Mouse (Mus musculus) kidney, adult 8-10 months (tissue): ENCODE data around the gene Klhl36.
A peak's percentile ranks its signal among the peaks of the same experiment; 100 is the strongest.

Experiments used
- DNase-seq, 2 experiments: peaks; one replicate each; pipeline ENCODE4 v3.0.0; 2022

Gene Klhl36

GRCm38 (mm10) chr8:119861706-119862389 lies at the start of gene Klhl36:
TSS of gene Klhl36 (plus strand) at chr8:119862266.
- DNase-seq: peak; percentile 98 to 99

- peak in 1 of 2 experiments; percentile 42 for DNase-seq
These were observed 49.2 kb upstream of the Klhl36 start for GRCm38 (mm10) chr8:119812650-119813431.

DNA sequence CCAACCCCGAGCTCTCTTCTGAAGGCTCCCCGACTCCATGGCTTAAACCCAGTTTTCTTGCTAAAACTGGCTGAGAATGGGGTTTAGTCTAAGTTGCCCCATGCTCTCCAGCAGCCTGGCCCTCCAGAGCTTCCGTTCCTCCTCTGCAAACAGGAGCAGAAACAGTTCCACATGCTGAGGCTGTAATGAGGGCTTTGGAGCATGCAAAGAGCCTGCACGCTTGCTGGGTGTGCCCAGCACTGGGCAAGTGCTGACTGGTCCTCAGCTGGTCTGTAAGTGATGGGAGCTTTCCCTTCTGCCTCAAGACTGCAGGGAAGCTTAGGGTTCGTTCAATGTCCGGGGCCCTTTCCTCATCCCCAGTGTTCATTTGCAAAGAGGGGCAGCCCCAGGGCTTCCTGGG lies 45.8 kb upstream of the Klhl36 start:
- no peak for DNase-seq

DNA sequence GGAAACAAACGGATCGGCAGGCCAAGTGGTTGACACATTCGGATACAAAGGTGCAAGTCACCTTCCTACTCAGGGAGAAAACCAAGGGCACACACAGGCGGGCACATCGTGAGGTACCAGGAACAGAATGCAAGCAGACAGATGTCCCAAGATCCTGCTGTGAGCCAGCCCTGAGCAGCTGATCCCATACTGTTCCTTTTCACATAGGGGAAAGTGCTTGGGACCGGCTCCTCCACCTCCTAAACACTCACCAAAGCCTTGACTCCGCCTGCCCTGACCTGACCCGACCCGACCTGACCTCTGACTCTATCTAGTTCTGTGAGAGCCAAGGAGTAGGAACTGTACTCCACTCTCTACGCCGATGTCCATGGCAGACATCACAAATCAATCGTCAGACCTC lies 44.6 kb upstream of the Klhl36 start:
- no peak for DNase-seq

DNA sequence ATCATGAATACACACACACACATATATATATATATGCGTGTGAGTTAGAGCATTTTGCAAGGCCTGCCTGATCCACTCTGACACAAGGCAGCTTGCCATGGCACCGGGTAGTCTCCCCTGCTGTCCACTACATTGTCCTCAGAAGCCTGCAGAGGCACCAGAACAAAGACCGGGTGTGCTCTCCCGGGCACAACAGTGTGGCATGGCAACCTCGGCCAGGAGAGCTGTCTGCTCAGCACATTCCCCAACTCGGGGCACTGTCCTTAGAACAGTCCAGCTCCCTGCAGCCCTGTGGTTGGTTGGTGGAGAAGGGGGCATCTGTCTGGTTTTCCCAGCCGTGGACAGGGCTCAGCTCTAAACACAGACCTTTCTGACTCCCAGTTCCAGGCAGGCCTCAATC lies 42.8 kb upstream of the Klhl36 start:
- peak; percentile 68 to 79 for DNase-seq

DNA sequence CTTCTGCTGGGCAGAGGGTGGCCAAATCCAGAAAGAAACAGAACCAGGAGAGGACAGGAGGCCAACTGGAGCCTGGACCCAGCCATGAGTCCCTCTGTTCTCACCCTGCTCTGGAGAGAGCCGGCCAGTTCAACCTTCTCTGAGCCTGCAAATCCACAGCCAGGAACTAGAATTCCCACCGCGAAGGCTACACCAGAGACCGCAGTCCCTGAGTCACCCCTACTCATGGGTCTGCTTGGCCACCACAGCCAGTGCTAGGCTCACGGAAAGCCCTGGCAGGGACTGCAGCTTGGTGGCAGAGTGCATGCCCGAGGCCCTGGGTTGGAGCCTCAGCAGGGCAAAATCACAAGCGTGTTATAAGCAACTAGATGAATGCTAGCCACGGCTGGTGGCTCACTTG lies 42.1 kb upstream of the Klhl36 start:
- no peak for DNase-seq

- peak; percentile 56 to 61 for DNase-seq
These were observed 40.4 kb upstream of the Klhl36 start for GRCm38 (mm10) chr8:119821691-119822090.

GRCm38 (mm10) chr8:119823278-119823677 lies 38.8 kb upstream of the Klhl36 start:
- DNase-seq: no peak

DNA sequence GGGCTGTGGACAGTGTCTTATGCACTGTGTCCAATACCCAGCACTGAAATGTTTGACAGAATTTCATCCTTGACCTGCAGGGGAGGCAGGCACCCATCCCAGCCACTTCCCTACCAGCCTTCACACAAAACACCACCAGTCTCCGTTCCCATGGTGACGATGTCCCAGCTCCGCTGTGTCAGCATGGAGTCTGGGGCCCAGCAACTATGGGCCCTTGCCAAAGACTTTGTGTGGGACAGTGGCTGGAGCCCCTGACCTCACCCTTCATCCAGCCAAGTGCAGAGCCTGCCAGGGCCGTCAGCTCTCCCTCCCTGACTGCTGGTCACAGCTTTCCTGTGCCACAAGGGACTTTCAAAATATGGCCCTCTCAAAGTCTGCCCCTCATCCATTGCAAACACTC lies 38.0 kb upstream of the Klhl36 start:
- DNase-seq: peak; percentile 53 to 61

DNA sequence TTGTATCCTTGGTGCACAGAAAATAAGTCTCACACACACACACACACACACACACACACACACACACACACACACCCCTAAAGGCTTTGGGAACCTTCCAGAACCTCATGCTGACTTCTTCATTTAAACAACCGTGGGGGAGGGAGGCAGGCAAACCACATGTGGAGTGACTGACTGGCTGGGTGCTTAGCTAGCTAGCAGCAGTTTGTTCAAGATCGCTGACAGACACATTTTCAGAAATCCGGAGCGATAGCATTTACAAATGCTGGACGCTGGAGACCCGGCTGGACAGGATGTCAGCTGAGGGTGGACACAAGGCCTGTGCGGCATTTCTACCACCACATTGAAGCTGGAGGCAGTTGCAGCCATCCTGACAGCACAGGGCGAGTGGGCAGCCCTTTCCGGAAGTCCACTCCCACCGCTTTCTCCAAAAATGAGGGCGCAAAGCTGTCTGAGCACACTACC lies 37.2 kb upstream of the Klhl36 start:
- DNase-seq: peak; percentile 58 to 60

DNA sequence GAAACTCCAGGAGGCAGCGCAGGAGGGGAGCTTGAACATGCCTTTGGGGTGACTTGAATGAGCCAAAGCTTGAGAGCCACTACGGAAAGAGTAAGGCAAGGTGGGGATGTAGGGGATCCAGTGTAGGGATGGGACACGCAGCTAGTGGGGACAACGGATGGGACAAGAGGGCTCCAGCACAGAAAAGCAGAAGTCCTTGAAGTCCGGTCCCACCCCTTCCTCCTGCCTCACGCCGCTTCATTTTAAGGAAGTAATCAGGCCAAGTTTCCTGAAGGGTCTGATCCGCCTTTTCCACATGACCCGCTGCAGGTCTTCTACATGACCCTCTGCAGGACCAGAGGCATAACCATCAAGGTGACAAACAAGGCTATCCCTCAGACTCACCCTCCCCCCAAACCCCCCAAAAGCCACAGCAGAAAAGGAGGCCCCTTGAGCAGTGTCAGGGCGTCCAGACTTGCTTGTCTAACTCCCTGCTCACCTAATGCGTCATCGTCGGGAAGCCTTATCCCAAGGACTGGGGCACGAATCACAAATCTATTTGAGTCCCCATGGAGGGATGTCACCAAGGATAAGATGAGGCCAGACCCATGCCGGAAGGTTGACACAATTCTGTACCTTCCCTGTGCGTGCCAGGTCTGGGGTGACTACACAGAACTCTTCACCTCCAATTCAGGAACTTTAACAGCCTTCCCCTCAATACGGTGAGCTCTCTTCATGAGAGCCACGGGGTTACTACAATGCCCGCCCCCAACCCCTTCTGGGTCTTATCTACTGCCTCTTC lies 35.9 kb upstream of the Klhl36 start:
- DNase-seq: no peak

- no peak for DNase-seq
These were observed 35.1 kb upstream of the Klhl36 start for GRCm38 (mm10) chr8:119826982-119827381.

- DNase-seq: no peak
These were observed 34.3 kb upstream of the Klhl36 start for GRCm38 (mm10) chr8:119827721-119828153.

GRCm38 (mm10) chr8:119829015-119829414 lies 33.1 kb upstream of the Klhl36 start:
- DNase-seq: no peak

DNA sequence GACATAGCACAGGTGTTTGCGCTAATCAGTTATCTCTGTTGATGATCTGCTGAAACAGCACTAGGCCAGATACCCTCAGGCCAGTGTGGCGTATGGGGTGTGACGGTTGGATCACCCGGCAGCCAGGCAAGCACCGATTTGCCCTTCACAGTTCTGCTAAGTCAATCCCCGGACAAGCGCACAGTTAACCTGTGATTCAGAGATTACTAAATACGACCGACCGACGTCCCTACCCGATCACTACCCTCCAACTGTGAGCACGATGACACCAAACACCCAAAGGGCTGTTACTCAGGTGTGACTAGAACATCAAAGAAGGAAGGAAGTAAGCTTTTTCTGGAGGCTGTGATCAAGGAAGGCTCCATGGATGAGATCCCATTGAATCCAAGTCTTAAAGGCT lies 32.6 kb upstream of the Klhl36 start:
- DNase-seq: no peak

DNA sequence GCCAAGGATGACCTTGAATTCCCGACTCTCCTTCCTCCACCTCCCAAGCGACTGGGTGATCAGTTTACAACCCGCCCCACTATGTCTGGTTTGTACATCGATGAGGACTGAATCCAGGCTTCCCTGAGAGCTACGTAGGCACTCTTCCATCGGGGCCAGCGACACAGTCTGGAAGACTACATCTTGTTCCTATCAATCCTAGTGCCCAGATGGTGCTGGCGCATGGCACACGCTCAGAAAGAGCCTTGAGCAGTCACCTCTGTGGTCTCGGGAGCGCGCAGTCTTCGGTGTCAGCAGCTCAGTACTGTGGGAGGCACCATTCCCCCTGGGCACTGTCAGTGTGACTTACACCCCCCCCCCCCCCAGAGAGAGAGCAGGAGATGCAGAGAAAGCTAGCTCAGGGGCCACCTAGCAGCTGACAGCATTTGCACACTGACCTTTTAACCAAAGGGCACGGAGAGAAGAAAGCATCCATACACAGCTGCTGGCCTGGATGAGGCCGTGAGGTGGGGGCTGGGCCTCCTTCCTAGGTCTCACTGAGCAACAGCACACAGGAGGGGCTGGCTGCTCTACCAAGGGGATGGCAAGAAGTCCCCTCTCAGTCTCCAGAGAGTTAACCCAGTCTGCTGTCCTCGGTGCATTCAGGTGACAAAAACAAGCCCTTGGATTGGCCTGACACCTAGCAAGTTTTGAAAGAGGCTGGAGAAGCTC lies 32.0 kb upstream of the Klhl36 start:
- DNase-seq: no peak

GRCm38 (mm10) chr8:119830589-119830988 lies 31.5 kb upstream of the Klhl36 start:
- DNase-seq: no peak

- peak; percentile 82 to 86 for DNase-seq
These were observed 30.6 kb upstream of the Klhl36 start for GRCm38 (mm10) chr8:119831336-119831995.

- no peak for DNase-seq
These were observed 29.9 kb upstream of the Klhl36 start for GRCm38 (mm10) chr8:119832101-119832617.

GRCm38 (mm10) chr8:119832931-119833330 lies 29.1 kb upstream of the Klhl36 start:
- DNase-seq: peak in 1 of 2 experiments; percentile 18

GRCm38 (mm10) chr8:119834676-119835075 lies 27.4 kb upstream of the Klhl36 start:
- peak; percentile 64 to 79 for DNase-seq

DNA sequence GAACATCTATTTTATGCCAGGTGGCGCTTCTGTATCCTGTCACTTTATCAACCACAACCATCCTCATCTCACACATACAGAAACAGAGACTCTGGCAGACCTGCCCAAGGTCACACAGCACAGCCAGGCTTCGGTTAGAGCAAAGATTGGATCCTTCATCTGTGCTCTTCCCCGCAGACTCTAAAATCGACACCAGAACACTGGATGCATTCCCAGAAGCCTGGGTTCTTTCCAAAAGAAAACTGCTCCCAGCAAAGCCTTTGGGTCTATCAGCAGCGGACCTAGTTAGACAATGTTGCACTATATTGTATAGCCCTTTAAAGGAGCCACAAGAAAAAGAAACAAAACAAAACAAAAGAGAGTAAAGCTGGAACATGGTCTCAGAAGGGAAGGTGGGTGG lies 26.8 kb upstream of the Klhl36 start:
- no peak for DNase-seq
